Mouse (Mus musculus) liver, adult (tissue): ENCODE results near the gene Jph3.

Experiments used
- GATA4 ChIP-seq: IDR thresholded peaks from 2 replicates; pipeline ENCODE4 v1.6.1; 2014; ENCODE audit warnings: mild to moderate bottlenecking, low read length; ENCODE audit not compliant: insufficient replicate concordance

Jph3 gene

DNA sequence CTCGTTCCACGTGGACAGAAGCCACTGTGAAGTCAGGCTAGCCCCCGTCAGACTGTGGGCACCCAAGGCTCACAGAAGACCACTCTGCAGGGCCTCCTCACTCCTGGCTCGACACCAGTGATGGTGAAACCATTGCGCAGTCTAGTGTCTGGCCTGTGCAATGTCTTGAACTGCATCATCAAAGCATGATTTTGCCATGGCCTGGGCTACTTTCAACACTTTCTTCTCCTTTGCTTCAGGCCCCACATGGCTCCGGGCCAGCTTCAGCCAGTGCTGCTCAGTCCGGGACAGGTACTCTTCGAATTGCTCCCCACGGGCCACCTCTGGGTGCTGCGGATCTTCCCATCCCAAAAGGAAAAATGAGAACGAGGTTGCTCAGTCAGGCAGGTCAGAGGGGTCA lies 67.0 kb downstream of the Jph3 start:
- TF ChIP-seq GATA4: no peak

DNA sequence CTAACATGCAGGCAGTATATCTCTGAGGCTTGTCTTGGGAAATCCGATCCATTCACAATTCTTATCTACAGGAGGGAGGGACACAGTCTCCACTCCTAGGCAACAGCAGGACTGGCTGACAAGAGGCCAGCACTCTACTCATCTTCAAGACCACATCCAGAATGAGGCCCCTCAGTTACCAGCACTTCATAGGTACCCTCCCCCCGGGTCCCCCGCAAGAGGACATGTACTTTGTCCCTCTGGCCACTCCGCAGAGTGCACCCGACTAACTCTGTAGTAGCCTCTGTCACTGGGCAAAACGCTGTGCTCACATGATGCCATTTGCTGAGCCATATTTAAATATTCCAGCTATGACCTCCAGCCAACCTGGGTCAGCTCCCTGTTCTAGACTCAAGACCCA lies 69.0 kb downstream of the Jph3 start:
- no peak for TF ChIP-seq GATA4

DNA sequence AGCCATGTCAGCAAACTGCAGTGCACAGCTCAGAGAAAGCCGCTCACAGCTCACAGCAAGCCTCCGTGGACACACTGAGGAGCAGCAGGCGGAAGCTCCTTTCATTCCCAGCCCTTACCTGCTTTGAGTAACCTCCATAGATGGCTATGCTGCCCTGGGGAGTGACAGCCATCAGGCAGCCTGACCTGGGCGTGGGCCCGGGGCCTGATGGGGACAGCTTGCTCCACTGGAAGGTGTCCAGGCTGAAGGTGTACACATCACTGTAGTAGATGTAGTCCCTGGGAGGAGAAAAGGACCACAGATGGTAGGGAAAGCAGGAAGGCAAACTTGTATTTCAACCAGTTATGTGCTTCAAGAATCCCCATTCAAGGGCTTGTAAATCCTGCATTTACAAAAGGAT lies 75.4 kb downstream of the Jph3 start:
- no peak for TF ChIP-seq GATA4

DNA sequence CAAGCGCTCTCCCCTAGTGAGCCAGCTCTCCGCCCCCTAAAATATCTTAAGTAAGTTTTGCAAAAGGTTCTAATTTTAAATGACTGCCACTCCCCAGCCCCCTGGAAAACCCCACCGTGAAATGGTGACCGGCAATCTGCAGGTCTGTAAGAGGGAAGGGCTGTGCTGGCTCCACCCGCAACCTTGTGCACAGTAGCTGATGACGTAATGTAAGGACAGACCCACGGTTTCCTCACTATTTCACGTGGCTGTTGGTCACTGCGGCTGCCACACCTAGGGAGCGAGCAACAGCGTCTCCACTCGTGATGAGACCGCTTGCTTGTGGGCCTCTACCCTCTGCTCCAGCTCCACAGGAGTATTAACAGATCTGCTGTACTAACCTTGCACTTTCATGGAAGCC lies 76.7 kb downstream of the Jph3 start:
- TF ChIP-seq GATA4: no peak

DNA sequence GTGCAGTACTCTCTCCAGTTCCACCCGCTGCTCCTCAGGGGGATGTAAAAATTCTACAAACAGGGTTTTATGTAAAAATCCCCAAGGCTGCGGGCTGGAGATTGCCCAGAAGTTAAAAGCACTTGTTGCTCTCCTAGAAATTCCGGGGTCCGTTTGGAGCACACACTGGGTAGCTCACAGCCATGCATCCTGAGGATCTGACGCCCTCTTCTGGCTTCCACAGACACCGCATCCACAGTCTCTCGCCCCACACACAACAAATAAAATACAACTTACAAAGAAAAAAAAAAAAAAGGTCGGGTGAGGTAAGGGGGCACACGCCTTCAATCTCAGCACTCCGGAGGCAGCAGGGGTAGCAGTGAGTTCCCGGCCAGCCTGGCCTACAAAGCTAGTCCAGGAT lies 78.6 kb downstream of the Jph3 start:
- TF ChIP-seq GATA4: no peak

DNA sequence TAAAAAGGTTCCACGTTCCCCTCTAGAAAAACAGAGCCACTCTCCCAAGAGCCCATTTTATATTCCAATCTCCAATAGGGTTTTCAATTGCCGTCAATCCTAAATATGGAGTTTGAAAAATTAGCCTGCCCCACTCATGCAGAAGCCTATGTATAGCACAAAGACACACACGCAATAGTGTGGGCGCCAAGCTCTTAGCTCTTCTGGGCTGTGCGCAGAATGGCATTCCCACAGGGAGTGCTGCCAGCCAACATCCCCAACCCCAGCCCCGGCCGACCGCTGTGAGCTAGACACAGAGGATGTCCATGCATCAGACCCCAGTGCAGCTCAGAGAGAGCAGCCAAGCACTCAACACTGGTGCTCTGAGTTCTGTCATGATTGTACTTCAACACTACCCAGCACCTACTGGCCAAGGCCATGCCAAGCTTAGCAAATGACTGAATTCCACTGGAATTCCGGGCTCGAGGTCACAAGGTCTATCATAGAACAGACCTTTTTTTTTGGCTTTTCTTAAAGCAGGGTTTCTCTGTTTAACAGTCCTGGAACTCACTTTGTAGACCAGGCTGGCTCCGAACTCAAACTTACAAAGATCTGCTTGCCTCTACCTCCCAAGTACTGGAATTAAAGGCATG lies 80.2 kb downstream of the Jph3 start:
- TF ChIP-seq GATA4: no peak

DNA sequence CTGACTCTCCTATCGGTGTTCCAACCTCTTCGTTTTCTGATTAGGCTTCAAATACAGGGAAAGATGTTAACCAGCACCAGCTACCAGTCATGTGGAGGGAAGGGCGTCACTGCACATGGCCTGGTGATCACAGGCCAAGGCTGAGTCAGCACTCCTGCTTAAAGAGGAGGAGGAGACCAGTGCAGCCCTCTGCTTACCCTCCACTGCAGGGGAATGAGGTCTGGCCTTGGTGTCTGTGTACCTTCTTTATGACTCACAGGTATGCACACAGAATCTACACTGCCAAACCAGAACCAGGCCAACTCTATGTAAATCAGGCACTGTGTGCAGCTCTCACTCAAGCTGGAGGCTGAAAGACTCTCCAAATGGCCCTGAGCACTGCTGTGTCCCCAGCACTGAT lies 82.1 kb downstream of the Jph3 start:
- no peak for TF ChIP-seq GATA4

DNA sequence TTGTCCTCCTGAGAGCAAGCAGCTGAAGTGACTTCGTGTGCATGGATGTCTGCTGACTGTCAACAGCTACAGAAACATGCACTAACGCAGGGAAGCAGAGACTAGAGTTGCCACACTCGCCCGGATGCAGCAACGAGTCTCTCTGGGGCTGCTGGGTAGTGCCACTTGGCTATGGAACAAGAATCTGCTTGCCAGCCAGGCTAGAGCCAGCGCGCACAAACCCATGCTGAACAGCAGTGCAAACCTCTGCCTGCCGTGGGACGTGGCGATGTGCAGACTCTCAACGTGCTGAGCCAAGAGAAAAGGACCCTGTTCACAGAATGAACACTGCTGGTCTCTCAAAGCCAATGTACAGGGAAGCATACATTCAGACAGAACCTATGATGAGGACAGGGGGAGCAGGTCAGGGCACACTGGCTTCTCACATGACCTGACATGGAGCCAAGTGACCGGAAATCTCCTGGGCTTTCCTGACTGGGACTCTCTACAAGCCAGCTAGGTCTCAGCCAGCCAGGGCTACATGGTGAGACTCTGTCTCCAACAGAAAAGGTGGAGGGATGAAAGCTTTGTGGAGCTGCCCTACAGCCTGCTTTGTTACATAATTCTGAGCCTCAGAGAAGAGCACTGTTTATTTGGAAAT lies 82.6 kb downstream of the Jph3 start:
- no peak for TF ChIP-seq GATA4

DNA sequence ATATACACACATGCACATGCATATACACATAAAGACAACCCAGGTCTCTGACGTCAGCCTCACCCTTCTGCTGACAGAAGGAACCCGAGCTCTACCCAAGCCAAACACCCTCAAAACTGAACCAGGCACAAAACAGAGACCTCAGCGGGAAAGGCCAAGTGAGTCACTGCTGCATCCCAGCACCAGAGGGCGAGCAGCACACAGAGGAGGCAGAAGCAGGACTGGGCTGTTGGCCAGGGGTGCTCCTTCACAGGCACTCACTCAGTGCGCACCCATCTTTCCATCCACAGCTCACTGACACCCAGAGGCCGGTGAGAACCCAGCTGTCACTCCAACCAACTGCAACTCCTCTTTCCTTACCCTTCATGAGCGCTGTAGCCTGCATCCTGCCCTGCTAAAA lies 88.8 kb downstream of the Jph3 start:
- TF ChIP-seq GATA4: no peak

DNA sequence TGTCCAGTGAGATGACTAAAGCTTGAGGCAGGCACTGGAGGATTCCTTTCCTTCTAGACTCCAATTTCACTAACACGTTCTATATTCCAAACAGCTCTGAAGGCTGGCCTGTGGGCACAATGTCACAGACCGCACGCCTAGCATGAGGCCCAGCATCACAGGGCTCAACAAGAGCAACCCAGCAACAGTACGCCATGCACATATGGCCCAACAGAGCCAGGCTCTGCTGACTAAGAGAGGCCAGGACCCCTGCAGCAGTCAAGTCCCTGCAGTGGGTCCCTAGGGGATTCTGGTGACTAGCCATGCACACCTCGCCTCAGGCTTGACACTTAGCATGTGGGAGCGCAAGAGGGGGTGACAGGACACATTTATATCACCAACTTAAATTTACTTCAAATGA lies 91.4 kb downstream of the Jph3 start:
- TF ChIP-seq GATA4: no peak

DNA sequence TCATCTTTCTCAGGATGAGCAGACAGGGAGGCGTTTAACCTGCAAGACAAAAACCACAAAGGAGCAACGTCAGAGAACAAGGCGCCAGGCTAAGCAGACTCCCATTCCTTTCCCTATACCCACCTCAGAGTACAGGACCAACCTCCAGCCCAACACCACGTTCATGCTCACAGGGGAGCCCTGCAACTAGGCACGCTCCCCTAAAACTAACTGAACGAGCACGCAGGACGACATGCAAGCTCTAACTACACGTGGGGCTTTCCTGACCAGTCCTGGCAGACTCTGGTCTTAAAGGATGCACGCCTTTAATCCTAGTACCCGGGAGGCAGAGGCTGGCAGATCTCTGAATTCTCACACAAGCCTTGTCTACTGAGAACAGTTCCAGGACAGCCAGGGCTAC lies 91.9 kb downstream of the Jph3 start:
- TF ChIP-seq GATA4: no peak

DNA sequence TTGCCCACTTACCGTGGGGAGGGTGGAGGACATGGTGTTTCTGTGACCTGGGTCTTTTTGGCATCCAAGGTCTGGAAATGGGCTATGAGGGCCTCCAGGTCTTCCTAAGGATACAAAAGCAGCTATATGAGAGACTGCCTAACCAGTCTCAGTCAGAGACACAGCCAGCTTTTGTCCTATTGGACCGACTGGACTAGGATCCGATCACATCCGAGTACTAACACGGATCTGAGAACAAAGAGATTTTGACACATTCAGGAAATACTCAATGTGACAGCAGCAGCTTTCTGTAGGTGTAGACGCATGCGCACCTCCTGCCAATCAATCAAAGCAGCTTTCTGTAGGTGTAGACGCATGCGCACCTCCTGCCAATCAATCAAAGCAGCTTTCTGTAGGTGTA lies 92.3 kb downstream of the Jph3 start:
- TF ChIP-seq GATA4: no peak

DNA sequence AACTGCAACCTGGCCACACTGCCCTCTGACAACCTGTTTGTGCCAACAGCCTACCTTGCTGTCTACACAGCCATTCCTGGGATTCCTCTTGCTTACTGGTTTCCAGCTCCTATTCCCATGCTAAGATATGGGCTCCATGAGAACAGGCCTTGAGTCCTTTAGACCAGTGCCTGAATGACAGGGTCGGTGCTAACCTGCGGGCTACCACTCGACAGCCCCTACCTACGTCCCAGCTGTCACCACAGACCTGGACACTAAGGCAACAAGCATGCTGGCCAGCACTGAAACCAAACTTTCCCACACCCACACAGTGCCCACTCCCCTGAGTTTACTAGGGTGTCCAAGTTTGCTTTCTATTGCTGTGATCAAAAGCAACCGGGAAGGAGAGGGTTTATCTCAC lies 98.3 kb downstream of the Jph3 start:
- no peak for TF ChIP-seq GATA4

DNA sequence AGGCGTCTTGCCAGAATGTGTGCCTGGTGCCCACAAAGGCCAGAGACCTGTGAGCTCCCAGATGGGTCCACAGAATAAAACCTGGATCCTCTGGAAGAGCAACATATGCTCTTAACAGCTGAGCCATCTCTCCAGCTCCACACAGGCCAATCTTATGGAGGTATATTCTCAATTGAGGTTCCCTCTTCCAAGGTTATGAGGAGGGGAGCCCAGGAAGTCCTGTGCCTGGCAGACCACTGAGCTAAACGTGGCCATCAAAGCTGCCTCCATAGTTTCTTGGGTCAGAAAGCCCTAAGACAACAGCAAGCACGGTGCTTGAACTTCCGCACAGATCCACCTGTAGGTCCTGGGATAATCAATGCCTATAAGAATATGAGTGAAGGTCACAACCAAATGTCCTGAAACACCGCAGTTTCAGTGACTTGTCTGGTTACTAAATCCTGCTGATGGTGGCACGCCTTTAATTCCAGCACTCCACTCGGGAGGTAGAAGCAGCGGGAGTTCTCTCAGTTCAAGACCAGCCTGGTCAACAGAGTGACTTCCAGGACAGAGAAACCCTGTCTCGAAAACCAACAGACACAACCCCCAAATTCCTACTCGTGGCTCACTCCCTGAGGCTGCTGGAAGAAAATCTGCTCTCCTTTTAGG lies 99.1 kb downstream of the Jph3 start:
- TF ChIP-seq GATA4: no peak

DNA sequence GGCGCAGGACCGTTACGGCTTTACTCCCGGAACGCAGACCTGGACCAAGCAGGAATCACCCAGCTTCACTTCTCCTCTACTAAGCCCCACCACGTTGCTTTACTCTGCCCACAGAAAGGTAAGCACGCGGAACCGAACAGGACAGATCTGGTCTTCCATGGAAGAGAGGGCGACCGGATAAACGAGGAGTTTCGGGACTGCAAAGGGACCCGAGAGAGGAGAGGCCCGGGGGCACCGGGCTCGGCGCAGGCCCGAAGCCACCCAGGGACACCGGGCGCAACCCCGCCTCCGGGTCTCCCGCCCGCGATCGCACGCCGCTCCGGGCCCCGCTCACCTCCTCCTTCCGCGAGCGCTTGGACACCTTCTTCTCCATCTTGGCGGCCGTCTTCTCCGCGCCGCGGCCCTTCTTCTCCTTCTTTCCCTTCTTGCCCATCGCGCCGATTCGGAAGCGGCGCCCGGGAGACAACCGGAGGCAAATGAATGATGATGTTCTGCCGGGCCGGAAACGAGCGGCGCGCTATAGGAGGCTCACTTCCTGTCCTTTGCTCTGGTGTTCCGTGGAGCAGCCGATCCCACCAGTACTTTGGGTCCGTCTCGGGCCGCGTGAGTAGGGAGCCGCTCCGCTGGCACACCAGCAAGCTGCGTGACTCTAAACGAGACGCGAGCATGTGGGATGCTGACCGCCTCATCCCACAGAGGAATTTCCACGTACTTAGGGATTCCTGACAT lies 99.8 kb downstream of the Jph3 start, which contains the start of gene Klhdc4:
Klhdc4 (minus strand) TSS at position 522 of the 729 bp plus-strand sequence.
- peak; percentile 16; the same call in 1 of the 2 replicates for TF ChIP-seq GATA4
